Mouse (Mus musculus): ENCODE data around the gene Gdpgp1. TPM values are rescaled to one million over a fixed set of nuclear protein-coding genes. Genes with fewer than 3 reads are reported as not detected.

The Gdpgp1 gene
- 2.1 and 3.7 TPM in 2 replicates for polyA plus RNA-seq (2012; rRNA removed; ENCODE audit: low replicate concordance)

DNA sequence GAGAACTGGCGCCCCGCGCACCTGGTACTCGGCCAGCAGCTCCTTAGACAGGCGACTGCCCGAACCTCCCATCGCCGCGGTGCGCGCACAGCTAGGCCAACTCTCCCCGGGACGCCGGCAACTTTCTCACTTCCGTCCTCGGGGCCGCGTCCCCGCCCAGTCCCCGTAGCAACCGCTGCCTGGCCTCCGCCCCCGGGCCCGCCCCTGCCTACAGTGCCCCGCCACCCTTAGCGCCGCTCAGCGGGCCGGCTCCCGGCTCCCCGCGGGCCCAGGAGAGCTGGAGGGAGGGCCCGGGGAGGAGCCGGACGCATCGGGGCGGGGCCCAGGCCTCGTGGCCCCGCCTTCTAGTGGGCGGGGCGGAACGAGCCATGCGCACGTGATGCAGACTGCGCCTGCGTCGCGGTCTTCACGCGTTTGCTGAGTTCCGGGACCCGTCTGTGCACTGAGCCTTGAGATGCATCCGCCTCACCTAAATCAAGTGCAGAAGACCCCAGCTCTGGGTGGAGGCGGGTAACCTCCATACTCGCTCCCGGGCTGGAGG is at the start of gene Gdpgp1, which contains the start of gene Cib1:
Gene Gdpgp1, plus strand, starts transcription at position 377 of the 541 bp plus-strand sequence.
Gene Cib1, minus strand, starts transcription at position 325 of the 541 bp plus-strand sequence.

DNA sequence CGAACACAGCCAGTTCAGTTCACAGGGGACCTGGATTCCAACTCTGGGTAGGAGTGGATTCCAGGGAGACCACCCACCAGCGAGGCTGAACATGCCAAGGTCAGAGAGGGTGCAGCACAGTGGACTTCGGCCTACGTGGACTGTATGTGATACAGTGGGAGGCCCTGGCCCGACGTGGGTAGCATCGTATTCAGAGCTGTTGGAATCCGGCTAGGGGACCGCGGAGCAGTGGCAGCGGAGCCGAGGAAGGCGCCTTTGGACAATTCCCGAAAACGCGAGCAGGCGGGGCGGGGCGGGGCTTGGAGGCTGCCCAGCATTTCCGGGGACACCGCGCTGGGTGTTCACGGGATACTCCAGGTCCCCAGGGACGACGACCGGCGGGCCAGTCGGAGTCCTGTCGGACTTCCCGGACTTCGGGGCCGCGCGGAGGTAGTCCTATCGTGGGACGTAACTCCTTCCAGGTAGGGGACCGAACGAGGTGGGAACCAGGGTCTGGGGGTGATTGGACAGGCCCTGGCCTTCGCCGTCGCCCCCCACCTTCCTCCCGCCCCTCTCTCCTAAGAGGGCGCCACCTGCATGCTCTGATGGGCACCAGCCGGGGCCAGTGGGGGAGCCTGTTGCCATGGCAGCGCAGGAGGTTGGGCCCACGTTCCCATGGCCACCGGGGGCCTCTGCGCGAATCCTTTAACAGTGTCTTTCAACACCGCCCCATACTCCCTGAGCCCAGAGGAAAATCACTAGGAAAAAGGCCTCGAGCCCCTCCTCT is 46.0 kb upstream of the Gdpgp1 start, which contains the start of gene Sema4b:
Gene Sema4b, plus strand, starts transcription at position 311 of the 766 bp plus-strand sequence.

DNA sequence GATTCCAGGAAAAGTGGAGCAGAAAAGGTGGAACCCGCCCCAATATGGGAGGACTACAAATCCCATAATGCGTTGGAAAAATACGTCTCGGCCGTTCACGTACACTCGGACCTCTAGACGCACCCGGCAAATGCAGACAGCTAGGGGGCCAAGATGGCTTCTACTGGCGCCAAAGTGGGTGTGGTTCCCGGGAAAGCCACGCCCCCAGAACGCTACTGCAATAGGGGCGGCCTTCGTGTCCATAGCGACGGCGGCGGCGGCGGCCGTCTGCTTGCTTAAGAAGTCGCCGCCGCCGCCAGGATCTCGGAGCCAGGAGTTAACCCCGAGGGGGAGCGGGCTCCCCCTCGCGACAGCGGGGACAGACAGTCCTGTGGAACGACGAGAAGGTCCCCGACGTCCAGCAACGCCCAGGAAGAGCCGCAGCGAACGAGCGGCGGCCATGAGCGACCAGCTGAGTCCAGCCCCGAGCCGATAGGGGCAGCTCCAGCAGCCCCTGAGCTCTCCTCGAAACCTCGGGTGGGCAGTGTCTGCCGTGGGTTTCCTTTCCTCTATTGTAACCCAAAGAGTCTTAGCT is 13.6 kb downstream of the Gdpgp1 start, which contains the start of gene Ttll13:
Gene Ttll13, plus strand, starts transcription at position 229 of the 574 bp plus-strand sequence.

DNA sequence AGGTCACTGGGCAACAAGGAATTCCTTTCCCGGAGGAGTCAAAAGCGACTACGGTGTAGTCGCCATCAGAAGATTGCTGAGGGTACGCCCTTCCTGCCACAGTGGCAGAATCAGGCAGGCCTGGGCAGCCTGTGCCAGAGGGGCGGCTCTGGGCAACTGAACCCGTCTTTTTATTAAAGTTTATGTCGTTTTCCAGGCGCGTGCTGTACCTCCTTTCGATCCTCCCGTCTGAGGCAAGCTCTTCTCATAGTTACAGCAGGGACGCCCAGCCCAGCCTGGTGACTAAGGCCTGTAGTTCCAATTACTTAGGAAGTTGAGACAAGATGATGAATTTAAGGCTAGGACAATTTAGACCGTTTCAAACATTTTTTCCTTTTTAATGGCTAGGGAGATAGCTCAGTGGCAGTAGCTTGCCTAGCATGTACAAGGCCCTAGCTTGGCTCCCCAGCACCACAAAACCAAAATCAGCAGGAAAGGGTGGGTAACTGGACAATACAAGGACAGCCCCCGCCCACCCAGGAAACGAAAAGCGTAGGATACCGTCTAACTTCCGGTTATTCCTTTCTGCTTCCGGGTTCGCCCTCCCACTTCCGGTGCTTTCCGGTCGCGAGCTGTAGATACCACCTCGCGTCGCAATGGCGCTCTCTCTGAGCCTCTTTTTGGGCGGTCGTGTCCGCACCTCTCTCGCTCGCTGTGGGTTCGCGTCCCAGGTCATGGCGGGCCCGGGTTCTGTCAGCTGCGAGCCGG is 28.1 kb downstream of the Gdpgp1 start, which contains the start of gene Ngrn:
Gene Ngrn, plus strand, starts transcription at position 591 of the 747 bp plus-strand sequence.

DNA sequence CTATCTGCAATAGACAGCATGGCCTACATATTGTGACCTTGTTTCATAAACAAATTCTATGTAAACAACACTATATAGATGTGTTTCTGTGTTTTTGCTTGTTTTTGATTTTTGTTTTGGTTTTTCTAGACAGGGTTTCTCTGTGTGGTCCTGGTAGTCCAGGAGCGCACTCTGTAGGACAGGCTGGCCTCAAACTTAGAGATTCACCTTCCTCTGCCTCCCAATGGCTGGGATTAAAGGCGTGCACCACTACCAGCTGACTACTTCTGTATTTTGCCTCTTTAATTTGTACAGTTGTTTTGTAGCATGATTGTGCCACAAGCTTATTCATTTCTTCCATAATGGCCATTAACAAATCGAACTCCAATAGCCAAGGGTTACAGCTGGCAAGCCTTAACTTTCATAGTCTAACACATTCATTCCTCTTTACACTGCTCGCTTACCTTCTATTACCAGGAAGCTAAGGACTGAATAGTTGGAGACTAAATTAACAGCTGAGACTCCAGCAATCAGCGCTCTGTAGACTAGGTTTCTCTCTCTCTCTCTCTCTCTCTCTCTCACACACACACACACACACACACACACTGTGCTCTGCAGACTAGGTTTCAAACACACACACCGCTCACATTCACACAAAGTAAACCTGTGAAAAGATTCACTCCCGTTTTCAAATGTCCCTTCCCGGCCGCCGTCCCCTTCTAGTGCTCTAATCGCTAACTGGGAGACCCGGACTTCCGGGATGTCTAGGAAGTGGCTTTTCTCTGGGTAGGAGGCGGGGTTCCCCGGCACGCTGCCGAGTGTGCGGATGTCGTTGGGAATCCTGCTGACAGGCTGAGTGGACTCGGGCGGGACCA is 36.5 kb downstream of the Gdpgp1 start, which contains the start of gene Vps33b:
Gene Vps33b, plus strand, starts transcription at position 753 of the 854 bp plus-strand sequence.

Other genes with a start within 250 kb of the Gdpgp1 start
- gene Zfp710, start 208.1 kb upstream of the Gdpgp1 start, polyA plus RNA-seq (2012; rRNA removed; ENCODE audit: low replicate concordance), result 37.2 and 42.2 TPM in 2 replicates
- 66.2 and 67.7 TPM in 2 replicates for gene Idh2, start 117.5 kb upstream of the Gdpgp1 start, polyA plus RNA-seq (2012; rRNA removed; ENCODE audit: low replicate concordance)
- 55.3 and 79.0 TPM in 2 replicates for gene Sema4b, start 46.0 kb upstream of the Gdpgp1 start, polyA plus RNA-seq (2012; rRNA removed; ENCODE audit: low replicate concordance)
- 543 and 731 TPM in 2 replicates for gene Cib1, start 52 bp upstream of the Gdpgp1 start, polyA plus RNA-seq (2012; rRNA removed; ENCODE audit: low replicate concordance)
- 0.05 TPM in 1 of 2 replicates, not detected in the other for gene Ttll13, start 13.5 kb downstream of the Gdpgp1 start, polyA plus RNA-seq (2012; rRNA removed; ENCODE audit: low replicate concordance)
- 10.9 and 12.6 TPM in 2 replicates for gene Ngrn, start 28.4 kb downstream of the Gdpgp1 start, polyA plus RNA-seq (2012; rRNA removed; ENCODE audit: low replicate concordance)
- 7.4 and 8.3 TPM in 2 replicates for gene Vps33b, start 36.8 kb downstream of the Gdpgp1 start, polyA plus RNA-seq (2012; rRNA removed; ENCODE audit: low replicate concordance)
- 7.4 and 10.6 TPM in 2 replicates for gene Prc1, start 61.6 kb downstream of the Gdpgp1 start, polyA plus RNA-seq (2012; rRNA removed; ENCODE audit: low replicate concordance)
- 4.8 and 5.1 TPM in 2 replicates for gene Rccd1, start 91.6 kb downstream of the Gdpgp1 start, polyA plus RNA-seq (2012; rRNA removed; ENCODE audit: low replicate concordance)
- 40.9 and 49.0 TPM in 2 replicates for gene Unc45a, start 108.1 kb downstream of the Gdpgp1 start, polyA plus RNA-seq (2012; rRNA removed; ENCODE audit: low replicate concordance)
- gene Hddc3, start 110.2 kb downstream of the Gdpgp1 start, polyA plus RNA-seq (2012; rRNA removed; ENCODE audit: low replicate concordance), result 14.5 and 19.6 TPM in 2 replicates
- gene Man2a2, start 138.5 kb downstream of the Gdpgp1 start, polyA plus RNA-seq (2012; rRNA removed; ENCODE audit: low replicate concordance), result 23.8 and 33.0 TPM in 2 replicates
- gene Fes, start 155.1 kb downstream of the Gdpgp1 start, polyA plus RNA-seq (2012; rRNA removed; ENCODE audit: low replicate concordance), result 10.6 and 12.4 TPM in 2 replicates
- gene Furin, start 172.6 kb downstream of the Gdpgp1 start, polyA plus RNA-seq (2012; rRNA removed; ENCODE audit: low replicate concordance), result 90.7 and 95.4 TPM in 2 replicates

All from duodenum, adult 2 months (tissue).